Mouse (Mus musculus) kidney, embryonic 14.5 days (tissue): ENCODE data around the gene Rars2. TPM values are rescaled to one million over a fixed set of nuclear protein-coding genes. Genes with fewer than 3 reads are reported as not detected.
A peak's percentile ranks its signal among the peaks of the same experiment; 100 is the strongest.
"Not testable (repeated sequence)": the region's sequence is repeated elsewhere in the genome, so short reads cannot be mapped to it uniquely, and the experiment has no call there.

Experiments
- ATAC-seq: fragments of 200-750 bp; cut with Nextera tagmentation; 2 replicates; pipeline ENCODE4 v1.8.0; 2017; ENCODE audit warnings: moderate number of reproducible peaks, mild to moderate bottlenecking, moderate TSS enrichment, moderate library complexity; ENCODE audit not compliant: low FRiP score, low TSS enrichment
- H3K27ac ChIP-seq: fragments of 300-500 bp; sonication (generic); 2 replicates; pipeline ENCODE4 v1.5.1; 2014; ENCODE audit warnings: low read depth, mild to moderate bottlenecking, low read length, moderate library complexity, mixed read lengths
- H3K27me3 ChIP-seq: fragments of 300-500 bp; sonication (generic); 2 replicates; pipeline ENCODE4 v1.6.1; 2014; ENCODE audit warnings: mild to moderate bottlenecking, low read length; ENCODE audit not compliant: control insufficient read depth, insufficient read depth
- H3K36me3 ChIP-seq: fragments of 300-500 bp; sonication (generic); 2 replicates; pipeline ENCODE4 v1.6.1; 2014; ENCODE audit warnings: low read length, mixed read lengths; ENCODE audit not compliant: control insufficient read depth, insufficient read depth
- H3K4me1 ChIP-seq: fragments of 300-500 bp; sonication (generic); 2 replicates; pipeline ENCODE4 v1.6.1; 2014; ENCODE audit warnings: low read length, mixed read lengths; ENCODE audit not compliant: control insufficient read depth, insufficient read depth
- H3K4me2 ChIP-seq: fragments of 300-500 bp; sonication (generic); replicated peaks from 2 replicates; pipeline ENCODE4 v1.6.1; 2014; ENCODE audit warnings: low read depth, mild to moderate bottlenecking, low read length
- H3K4me3 ChIP-seq: fragments of 300-500 bp; sonication (generic); 2 replicates; pipeline ENCODE4 v1.5.1; 2014; ENCODE audit warnings: mild to moderate bottlenecking, low read length
- H3K9ac ChIP-seq: fragments of 300-500 bp; sonication (generic); 2 replicates; pipeline ENCODE4 v1.6.1; 2014; ENCODE audit warnings: low read depth, mild to moderate bottlenecking, low read length, moderate library complexity
- H3K9me3 ChIP-seq: fragments of 300-500 bp; sonication (generic); 2 replicates; pipeline ENCODE4 v1.6.1; 2016; ENCODE audit warnings: low read length; ENCODE audit not compliant: control insufficient read depth
- WGBS: fragments of 180-500 bp; shearing (Covaris S2); extraction: QIAGEN DNeasy Blood & Tissue Kit; methylation state at CpG from one replicate; pipeline ENCODE4 v1.1.7; 2014; 5-methylcytosine and 5-hydroxymethylcytosine counted together
- polyA plus RNA-seq: library from polyadenylated mRNA; unstranded; fragments of >200 nt; fragmentation: Nextera tagmentation; extraction: Ambion mirVana; gene quantifications from 2 replicates; pipeline ENCODE4 v1.2.1, GENCODE M21; 2014

Gene Rars2
- 68.9 and 75.5 TPM in 2 replicates for polyA plus RNA-seq

GRCm38 (mm10) chr4:34614630-34615094 lies at the start of gene Rars2, which contains the start of gene Orc3:
TSS of gene Rars2 (plus strand) at chr4:34614957.
TSS of gene Orc3 (minus strand) at chr4:34614944.
- no peaks in the 10 kb centered on the region for H3K27me3 ChIP-seq
- H3K9me3 ChIP-seq: no peaks in the 10 kb centered on the region
- H3K36me3 ChIP-seq: peaks cover 9% of the 10 kb centered on the region; the same call in 1 of the 2 replicates
- peak within 1 kb of the TSS; percentile 58 for H3K4me2 ChIP-seq
- peak; percentile 99 for ATAC-seq
- peak within 1 kb of the TSS; percentile 80 for H3K27ac ChIP-seq
- peak within 1 kb of the TSS; percentile 82 for H3K9ac ChIP-seq
- peak within 1 kb of the TSS; percentile 80 for H3K4me3 ChIP-seq
- WGBS: under 1% methylated on average over 42 of the region's 42 CpGs
- H3K4me1 ChIP-seq: peaks cover 13% of the 10 kb centered on the region

GRCm38 (mm10) chr4:34566226-34566625 lies 48.5 kb upstream of the Rars2 start:
- no peaks in the 10 kb centered on the region for H3K4me1 ChIP-seq
- no peak overlapping the region for H3K9ac ChIP-seq
- ATAC-seq: no peak
- no peak overlapping the region for H3K27ac ChIP-seq
- no peak overlapping the region for H3K4me3 ChIP-seq
- no peaks in the 10 kb centered on the region for H3K27me3 ChIP-seq
- H3K4me2 ChIP-seq: no peak overlapping the region
- whole genome bisulfite sequencing: 90% methylated on average over 6 of the region's 6 CpGs
- H3K9me3 ChIP-seq: no peaks in the 10 kb centered on the region
- H3K36me3 ChIP-seq: peaks cover 77% of the 10 kb centered on the region

GRCm38 (mm10) chr4:34572876-34573275 lies 41.9 kb upstream of the Rars2 start:
- Histone ChIP-seq H3K4me2 (no peak overlapping the region), H3K9me3 (no peaks in the 10 kb centered on the region), H3K27ac (no peak overlapping the region), H3K27me3 (no peaks in the 10 kb centered on the region), H3K36me3 (peaks cover 91% of the 10 kb centered on the region), H3K4me3 (no peak overlapping the region), H3K9ac (no peak overlapping the region), H3K4me1 (no peaks in the 10 kb centered on the region)
- no peak for ATAC-seq
- WGBS: 84% methylated on average over 2 of the region's 2 CpGs

- H3K36me3 ChIP-seq: peaks cover 87% of the 10 kb centered on the region
- H3K4me2 ChIP-seq: no peak overlapping the region
- WGBS: 96% methylated on average over 2 of the region's 2 CpGs
- no peaks in the 10 kb centered on the region for H3K27me3 ChIP-seq
- no peak overlapping the region for H3K9ac ChIP-seq
- no peak for ATAC-seq
- H3K4me3 ChIP-seq: no peak overlapping the region
- no peaks in the 10 kb centered on the region for H3K9me3 ChIP-seq
- no peaks in the 10 kb centered on the region for H3K4me1 ChIP-seq
- no peak overlapping the region for H3K27ac ChIP-seq
These were observed 37.7 kb upstream of the Rars2 start for GRCm38 (mm10) chr4:34577028-34577427.

- no peak overlapping the region for H3K9ac ChIP-seq
- no peak for ATAC-seq
- peaks cover 91% of the 10 kb centered on the region for H3K36me3 ChIP-seq
- WGBS: 88% methylated on average over 1 of the region's 1 CpGs
- H3K4me3 ChIP-seq: no peak overlapping the region
- no peaks in the 10 kb centered on the region for H3K4me1 ChIP-seq
- no peak overlapping the region for H3K27ac ChIP-seq
- H3K4me2 ChIP-seq: no peak overlapping the region
- no peaks in the 10 kb centered on the region for H3K9me3 ChIP-seq
- no peaks in the 10 kb centered on the region for H3K27me3 ChIP-seq
These were observed 35.5 kb upstream of the Rars2 start for GRCm38 (mm10) chr4:34579215-34579614.

- peaks cover 80% of the 10 kb centered on the region for H3K36me3 ChIP-seq
- not testable (repeated sequence) for H3K9ac ChIP-seq, ATAC-seq, H3K9me3 ChIP-seq, H3K4me3 ChIP-seq, H3K27ac ChIP-seq, H3K4me2 ChIP-seq, H3K4me1 ChIP-seq, H3K27me3 ChIP-seq
- 90% methylated on average over 1 of the region's 1 CpGs for WGBS
These were observed 33.3 kb upstream of the Rars2 start for GRCm38 (mm10) chr4:34581489-34581888.

- Histone ChIP-seq H3K4me1 (no peaks in the 10 kb centered on the region), H3K27ac (no peak overlapping the region), H3K36me3 (peaks cover 77% of the 10 kb centered on the region), H3K9ac (no peak overlapping the region), H3K9me3 (no peaks in the 10 kb centered on the region), H3K4me2 (no peak overlapping the region), H3K4me3 (no peak overlapping the region), H3K27me3 (no peaks in the 10 kb centered on the region)
- WGBS: 64% methylated on average over 7 of the region's 7 CpGs
- ATAC-seq: no peak
These were observed 32.8 kb upstream of the Rars2 start for GRCm38 (mm10) chr4:34581990-34582389.

GRCm38 (mm10) chr4:34582476-34582875 lies 32.3 kb upstream of the Rars2 start:
- ATAC-seq: no peak
- Histone ChIP-seq H3K9me3 (no peaks in the 10 kb centered on the region), H3K4me2 (no peak overlapping the region), H3K4me1 (no peaks in the 10 kb centered on the region), H3K27me3 (no peaks in the 10 kb centered on the region), H3K9ac (no peak overlapping the region), H3K27ac (no peak overlapping the region), H3K36me3 (peaks cover 77% of the 10 kb centered on the region), H3K4me3 (no peak overlapping the region)
- WGBS: 76% methylated on average over 5 of the region's 5 CpGs

- peaks cover 69% of the 10 kb centered on the region for H3K36me3 ChIP-seq
- no peak for ATAC-seq
These were observed 31.3 kb upstream of the Rars2 start for GRCm38 (mm10) chr4:34583427-34583826.

More at GRCm38 (mm10) chr4:34583427-34583826, 31.3 kb upstream of the Rars2 start:
- H3K27ac ChIP-seq: no peak overlapping the region
- H3K27me3 ChIP-seq: no peaks in the 10 kb centered on the region
- no peak overlapping the region for H3K4me3 ChIP-seq
- H3K4me1 ChIP-seq: no peaks in the 10 kb centered on the region
- H3K9me3 ChIP-seq: no peaks in the 10 kb centered on the region
- H3K9ac ChIP-seq: no peak overlapping the region
- WGBS: 94% methylated on average over 3 of the region's 3 CpGs
- H3K4me2 ChIP-seq: no peak overlapping the region
